Mouse (Mus musculus) cerebellum, adult 11-12 months (tissue): ENCODE data around the gene Bcl2a1d.
"Not testable (repeated sequence)": the region's sequence is repeated elsewhere in the genome, so short reads cannot be mapped to it uniquely, and the experiment has no call there.

Experiments
- DNase-seq: peaks from one replicate; pipeline ENCODE4 v3.0.0; 2022

Bcl2a1d gene

DNA sequence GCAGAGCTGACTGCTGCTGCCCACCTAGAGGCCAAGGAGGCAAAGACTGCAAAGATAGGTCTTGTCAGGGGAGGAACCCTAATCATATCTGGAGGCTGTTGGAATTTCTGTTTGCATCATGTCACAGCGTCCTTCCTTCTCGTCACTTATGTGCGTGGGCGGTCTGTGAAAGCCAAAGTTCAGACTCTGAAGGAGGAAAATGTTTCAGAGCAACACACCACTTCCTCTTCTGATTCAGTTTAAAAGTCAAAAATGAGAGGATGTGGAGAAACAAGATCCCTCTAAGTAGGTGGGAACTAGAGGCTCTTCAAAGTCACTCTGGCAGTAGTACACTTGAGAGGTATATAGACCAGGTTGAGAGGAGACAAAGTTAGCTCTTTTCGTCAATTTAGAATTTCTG is at the start of gene Bcl2a1d:
Bcl2a1d (minus strand) TSS at position 187 of the 400 bp plus-strand sequence.
- DNase-seq: not testable (repeated sequence)

DNA sequence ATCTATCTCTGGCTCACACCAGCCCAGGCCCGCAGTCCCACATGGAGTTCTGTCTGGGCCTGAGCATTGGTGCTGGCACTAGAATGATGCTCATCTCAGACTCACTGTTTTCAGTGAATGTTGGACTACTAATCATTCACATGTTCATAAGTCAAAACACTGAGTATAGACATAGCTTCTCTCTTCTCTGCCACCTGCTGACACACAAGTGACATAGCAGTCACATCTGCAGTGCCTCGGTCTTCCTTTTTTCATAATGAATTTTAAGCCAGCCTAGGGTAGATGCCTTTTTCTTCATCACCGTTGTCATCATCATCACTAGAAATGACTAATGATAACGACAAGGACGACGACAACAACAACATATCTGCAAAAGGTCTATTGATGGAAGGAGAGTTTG is 38.5 kb upstream of the Bcl2a1d start:
- not testable (repeated sequence) for DNase-seq

DNA sequence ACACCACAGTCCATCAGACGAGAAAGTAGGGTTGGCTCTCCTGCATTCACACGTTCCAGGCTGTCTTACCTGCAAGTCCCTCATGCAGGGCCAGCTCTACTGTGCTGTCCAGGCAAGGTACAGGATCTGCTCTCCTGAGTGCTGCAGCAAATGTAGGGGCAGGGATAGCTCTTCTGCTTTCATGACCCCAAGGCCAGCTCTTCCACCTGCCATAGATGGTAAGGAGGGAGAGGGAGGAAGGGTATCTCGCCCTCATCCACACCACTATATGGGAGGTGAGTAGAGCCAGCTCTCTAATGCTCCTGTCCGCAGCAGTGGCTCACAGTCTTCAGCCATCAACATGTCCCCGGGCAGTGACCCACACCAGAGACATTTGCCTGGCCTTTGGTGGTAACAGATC is 37.8 kb upstream of the Bcl2a1d start:
- DNase-seq: not testable (repeated sequence)

DNA sequence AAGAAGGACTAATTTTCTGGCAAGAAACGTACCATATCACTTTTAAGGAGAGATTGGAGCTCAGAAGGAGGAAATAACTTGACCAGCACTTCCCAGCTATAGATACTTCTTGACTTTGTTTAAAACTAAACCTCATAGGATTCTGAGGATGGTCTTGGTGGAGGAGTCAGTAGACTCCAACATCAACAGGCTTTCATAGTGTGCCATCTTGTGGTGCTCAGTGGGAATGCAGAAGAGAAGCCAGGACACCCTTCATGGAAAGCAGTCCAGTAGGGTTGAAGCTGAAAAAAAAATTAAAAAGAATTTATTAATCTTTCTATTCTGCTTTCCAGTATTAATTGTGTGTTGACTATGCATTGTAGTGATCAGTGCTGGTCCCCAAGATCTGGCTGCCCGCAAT is 15.0 kb upstream of the Bcl2a1d start:
- DNase-seq: not testable (repeated sequence)

DNA sequence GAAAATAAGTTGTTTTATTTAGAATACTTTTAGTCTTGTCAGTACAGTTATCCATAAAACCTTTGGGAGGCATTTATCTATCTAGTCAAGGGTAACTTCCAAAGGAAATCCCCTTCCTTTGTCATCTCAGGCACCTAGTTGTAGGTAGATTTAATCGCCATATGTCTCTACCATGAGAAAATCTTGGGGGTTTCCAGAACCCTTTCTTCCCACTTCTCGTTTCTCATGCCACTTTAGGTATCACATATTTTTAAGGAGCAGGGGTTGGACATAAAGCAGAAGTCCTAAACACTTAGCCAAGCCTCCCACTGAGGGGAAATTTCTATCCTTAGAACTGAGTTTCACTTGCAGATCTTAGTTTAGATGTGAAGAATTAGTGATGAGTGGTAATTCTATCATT is 14.3 kb upstream of the Bcl2a1d start:
- not testable (repeated sequence) for DNase-seq

DNA sequence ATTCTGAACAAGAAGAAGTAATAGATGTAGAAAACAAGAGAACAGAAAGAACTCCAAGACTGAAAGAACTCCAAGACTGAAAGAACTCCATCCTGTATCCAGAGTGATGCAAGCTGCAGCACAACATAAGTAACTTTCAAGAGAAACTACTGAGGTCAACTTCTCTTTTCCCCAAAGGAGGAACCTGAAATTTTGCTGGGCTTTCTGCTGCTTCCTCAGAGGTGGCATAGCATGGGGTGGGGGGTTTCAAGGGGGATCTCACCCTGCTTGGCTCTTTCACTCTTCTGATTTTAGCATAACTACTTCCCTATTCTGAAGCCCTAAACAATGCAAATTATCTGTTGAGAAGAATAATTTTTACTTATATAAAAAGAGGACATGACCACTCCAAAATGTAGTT is 3.6 kb upstream of the Bcl2a1d start:
- DNase-seq: not testable (repeated sequence)

DNA sequence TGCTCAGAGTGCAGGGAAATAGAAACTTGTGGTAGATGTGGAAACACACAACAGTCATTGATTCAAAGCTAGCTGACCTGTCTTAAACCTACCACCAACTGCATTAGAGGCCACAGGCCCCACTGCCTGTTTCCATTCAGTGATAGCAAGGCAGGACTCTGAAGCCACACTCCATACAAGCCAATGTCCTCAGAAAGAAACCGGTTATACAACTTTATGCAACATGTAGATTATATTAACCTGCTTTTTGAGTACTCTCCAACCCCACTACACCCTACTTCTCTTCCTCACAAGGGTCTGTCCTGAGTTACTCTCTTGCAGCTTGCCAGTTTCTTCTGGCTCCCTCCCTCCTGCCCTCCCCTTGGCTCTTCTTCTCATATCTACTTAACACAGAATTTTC is 1.5 kb upstream of the Bcl2a1d start:
- not testable (repeated sequence) for DNase-seq

DNA sequence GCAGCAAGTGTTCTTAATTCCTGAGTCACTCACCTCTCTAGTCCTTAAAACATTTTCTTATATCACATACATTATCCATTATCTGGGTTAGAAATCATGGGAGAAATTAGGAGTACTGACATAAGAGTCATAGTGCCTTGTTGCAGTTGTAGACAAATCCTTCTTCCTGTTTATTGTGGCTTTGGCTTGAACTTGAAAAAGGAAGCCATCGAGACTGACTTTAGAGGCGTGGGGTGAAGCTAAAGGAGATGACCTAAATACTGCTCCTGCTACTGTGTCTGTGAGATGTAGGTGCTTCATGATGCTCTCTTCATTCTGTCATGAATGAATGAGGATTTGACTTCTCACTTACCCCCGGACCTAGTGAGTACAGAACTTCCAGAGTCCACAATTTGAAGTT is 620 bp upstream of the Bcl2a1d start:
- DNase-seq: not testable (repeated sequence)

DNA sequence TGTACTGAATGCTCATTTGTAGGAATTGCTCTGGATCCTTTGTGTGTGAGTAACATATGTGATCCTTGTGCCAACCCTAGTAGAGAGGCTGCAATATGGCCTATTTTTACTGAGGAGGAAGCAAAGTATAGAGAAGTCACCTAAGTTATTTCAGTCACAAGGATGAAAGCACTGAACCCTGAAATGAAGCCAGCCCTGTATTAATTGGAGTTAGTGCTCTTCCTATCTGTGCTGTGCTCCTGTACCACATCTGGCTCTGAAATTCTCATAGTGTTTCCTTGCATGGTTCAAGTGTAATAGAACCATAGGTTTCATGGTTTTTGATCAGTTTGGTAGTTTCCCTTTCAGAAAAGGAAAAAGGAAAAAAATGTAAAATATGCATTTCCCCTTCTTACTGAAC is 3.4 kb downstream of the Bcl2a1d start:
- DNase-seq: not testable (repeated sequence)

DNA sequence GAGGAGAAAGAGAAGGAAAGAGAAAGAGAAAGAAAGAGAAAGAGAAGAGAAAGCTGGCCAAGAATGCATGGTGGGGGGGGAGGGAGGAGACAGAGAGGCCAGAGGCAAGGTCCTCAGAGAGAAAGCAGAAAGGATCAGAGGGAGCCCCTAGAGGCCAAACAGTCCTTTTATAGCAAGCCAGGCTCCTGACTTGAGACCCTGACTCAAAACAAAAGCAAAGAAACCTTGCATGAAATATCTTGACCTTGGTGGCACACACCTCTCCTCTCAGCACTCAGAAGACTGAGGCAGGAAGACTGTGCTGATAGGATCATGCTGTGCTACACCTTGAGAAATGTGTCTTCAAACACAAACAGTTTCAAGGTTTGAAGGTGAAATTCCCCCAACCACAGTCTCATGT is 10.1 kb downstream of the Bcl2a1d start:
- DNase-seq: not testable (repeated sequence)

DNA sequence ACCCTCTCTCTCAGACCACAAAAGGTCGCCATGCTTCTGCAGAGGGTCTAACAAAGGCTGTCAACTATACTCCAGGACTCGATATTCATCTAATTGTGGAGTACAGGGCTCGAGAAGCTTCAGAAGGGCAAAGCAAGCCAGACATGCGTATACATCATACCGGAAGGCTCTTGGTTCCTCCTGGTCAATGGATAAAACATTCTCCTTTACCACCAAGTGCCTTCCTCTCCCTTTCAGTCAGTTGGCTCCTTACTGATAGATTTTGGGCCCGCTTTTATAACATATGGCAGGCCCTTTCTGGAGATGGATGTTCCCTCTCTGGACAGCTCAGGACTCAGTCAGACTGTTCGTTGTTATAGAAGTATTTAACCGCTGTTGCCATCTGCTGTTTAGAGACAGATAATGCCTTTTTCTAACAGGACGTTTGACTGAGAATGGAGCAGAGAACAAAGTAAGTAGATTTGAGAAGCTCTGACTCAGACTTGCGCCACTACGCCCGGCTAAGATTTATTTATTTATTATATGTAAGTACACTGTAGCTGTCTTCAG is 11.7 kb downstream of the Bcl2a1d start, which contains the start of gene Mthfsl:
Mthfsl (minus strand) TSS at position 308 of the 549 bp plus-strand sequence.
- peak; percentile 46 for DNase-seq

DNA sequence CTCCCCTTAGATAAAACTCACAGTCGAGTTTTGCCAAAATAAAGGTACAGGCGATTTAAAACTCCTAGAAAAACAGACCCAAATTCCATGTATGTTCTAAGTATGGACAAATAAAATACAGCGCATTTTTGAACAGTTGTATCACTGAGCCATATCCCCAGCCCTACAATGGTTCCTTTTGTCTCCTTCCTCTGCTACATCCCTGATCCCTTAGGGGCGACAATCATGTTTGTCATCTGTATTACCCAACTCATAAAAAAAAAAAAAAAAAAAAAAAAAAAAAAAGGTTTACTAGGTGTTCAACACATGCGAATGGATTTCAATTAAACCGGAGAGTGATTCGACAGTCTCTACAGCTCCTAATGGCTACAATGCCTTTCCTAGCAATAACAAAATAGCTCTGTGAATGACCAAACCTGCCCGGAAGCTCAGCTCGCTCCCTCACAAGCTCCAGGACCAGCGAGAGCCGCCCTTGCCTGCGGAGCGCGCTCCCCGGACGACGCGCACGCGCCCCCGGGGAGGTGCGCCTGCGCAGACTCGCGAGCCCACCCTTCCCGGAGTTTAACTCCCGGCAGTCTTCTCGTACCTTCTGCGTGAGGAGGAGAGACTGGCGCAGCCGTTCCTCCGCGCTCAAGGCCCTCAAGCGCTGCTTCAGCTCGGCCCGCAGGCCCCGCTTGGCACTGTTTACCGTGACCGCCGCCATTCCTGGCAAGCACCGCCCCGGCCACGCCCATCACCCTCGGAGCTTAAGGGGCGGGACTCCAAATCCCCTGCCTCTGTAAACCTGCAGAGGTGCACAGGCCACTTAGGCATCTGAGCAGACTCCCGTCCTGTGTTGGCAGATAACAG is 12.4 kb downstream of the Bcl2a1d start:
- DNase-seq: peak; percentile 67

DNA sequence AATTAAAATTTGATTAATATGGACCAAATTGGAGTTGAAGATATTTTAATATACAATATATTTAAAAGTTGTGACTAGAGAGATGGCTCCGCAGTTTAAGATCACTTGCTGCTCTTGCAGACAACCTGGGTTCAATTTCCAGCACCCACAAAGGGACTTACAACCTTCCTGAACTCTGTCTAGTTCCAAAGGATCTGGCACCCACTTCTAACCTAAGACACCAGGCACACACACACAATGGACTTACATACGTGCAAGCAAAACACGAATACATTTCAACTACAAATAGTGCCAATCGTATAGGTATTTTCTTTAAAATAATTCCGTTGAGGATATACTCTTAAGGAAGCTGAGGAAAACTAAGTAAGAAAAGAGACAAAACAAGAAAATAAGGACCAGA is 13.1 kb downstream of the Bcl2a1d start:
- DNase-seq: peak; percentile 28

DNA sequence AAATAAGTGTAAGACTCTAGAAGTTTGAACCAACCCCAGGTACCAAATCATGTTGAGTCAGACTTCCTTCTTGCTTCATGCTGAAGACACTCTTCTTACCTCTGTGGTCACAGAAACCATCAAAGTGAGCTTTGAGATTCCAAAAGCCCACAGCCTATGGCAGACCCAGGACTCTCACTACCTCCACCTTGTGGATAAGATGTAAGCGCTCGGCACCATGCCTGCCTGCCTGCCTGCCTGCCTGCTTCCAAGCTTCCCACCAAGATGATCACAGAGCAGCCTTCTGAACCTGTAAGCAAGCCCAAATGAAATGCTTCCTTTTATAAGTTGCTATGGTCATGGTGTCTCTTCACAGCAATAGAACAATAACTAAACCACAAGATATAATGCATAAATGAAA is 13.6 kb downstream of the Bcl2a1d start:
- DNase-seq: peak; percentile 67

DNA sequence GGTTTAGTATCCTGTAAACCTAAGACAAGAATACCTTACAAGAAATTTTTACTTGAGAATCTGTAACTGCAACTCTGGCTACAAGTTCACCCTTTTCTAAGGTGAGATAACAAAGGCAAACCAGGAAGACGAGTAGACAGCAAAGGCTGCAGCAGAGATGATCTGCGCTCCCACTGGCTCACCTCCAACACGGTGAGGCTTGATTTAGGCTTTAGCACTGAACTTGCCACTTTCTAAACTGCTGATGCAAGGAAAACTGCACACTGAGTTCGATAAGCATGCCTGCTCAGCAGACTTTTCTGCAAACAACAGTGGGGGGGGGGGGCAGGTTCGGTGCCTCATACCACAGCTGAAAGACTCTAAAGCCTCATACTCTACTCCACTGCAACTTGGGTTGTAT is 17.2 kb downstream of the Bcl2a1d start:
- not testable (repeated sequence) for DNase-seq

DNA sequence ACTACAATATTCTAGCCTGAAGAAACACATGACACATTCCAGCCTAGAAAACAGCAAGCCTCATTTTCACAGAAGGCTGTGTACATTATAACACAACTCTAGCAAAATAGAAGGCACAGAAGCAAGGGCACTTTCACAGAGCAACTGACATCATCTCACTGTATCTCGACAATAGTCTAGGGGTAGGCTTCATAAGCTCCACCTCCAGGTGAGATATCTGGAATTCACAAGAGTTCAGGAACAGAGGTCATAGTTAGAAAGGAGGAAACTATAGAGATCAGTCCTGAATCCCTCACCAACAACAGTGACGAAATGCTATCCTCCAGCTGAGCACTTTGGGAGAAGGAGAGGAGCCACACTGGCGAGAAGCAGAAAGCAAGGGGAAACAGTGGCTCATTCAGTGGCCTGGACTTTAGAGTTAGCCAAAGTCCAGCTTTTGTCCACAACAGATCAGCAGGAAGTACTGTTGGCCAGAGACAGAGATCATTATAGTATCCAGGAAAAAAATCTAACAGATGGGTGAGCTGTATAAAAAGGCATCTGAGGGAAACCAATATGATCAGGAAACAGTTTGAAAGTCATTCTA is 19.5 kb downstream of the Bcl2a1d start:
- DNase-seq: not testable (repeated sequence)

DNA sequence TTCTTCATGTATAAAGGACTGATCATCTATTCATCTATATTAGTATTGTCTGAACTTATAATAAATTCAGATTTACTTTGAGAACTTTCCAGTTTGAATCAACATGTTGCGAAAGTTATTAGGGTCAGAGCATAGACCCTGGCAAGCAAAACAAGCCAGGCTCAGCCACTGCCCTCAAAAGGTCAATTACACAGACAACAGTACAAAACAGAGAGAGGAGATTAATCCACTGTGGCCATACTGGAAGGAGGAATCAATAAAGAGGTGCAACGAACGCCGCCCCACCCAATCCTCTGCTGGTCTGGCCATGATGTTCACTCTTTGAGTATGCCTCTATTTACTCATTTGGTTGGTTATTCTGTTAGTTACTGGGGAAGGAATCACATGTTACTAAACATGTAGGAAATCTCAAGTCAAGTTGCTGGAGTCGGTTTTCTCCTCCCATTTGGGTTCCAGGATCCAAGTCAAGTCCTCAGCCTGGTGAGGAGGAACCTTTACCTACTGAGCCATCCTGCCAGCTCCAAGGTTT is 20.7 kb downstream of the Bcl2a1d start:
- DNase-seq: not testable (repeated sequence)

DNA sequence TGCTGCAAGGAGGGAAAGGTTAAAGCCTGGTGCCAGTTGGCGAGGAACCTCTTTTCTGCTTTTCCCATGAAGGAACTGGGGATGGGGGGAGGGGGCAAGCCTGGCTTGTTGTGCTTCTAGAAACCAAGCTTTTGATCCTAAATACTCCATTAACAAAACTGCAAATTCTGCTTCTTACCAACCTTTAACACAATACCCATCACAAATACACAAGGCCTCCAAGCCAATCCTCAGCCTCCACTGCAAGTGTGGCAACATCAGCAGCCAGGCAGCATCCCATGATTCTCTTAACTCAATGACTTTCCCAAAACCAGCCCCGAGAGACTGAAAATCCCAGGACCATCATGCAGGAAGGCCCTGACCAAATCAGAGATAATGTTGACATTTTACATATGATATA is 21.3 kb downstream of the Bcl2a1d start:
- not testable (repeated sequence) for DNase-seq

DNA sequence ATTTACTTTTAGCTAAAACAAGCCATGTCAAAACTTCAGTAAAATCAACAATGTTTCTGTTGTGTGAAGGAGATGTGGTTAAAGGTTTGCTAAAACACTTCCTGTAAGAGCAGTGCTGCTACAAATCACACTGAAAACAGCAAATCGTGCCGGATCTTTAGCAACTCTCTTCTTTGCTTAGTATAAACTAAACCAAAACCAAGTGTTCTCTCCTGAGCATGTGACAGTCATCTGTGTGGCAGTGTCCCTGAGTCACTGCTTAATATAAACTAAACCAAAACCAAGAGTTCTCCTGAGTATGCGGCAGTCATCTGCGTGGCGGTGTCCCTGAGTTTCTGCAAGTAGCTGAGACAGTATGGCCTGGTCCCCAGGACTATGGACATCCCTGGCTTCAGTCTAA is 21.9 kb downstream of the Bcl2a1d start:
- not testable (repeated sequence) for DNase-seq

DNA sequence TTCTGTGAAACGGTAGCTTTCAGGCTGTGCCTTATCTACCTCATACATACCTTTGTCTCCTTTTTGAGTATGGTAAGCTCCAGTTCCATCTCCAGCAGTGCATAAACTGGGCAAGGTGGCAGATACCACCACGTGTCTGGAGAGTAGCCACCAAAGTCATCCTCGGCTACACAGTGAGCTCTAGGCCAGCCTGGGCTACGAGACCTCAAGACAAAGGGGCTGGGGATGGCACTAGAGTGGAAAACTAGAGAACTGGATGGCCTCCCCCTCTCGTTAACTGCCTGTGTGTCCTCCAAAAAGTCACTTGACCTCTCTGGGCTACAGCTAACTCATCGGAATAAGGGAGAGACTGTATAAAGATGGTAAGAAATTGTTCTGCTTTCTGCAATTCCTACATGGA is 22.4 kb downstream of the Bcl2a1d start:
- no peak for DNase-seq

DNA sequence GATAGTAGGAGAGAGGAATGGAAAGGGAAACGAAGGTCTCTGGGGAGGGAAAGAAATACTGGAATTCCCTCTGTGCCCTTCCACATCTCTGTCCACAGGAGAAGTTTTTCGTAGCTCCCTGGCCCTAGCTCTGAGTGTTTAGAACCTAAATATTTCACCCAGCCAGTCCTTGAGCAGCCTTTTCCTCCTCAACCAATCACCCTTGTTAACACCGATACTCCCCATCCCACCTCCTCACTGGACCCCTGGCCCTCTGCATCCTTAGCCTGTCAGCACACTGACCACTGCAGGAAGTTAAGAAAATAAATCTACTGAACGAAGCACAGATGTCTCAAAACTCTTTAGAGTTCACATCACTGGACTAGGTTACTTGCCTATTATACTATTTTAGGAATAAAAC is 25.0 kb downstream of the Bcl2a1d start:
- DNase-seq: no peak

DNA sequence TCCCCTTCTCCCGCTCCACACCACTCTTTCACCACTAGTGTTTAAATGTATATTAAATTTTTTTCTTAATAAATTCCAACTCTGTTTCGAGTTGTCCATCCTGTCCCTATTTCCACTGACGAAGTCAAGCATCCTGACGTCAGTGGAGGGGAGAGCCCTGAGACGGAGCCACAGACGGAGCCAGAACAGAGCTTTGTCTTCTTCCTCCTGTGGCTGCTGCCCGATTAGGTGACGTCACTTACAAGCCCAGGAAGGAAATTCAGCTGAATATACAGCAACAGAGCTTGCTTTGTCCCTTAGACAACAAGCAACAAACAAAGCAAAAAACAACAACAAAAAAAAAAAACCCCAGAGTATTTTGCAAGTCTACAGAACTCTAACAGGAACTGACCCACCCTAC is 26.6 kb downstream of the Bcl2a1d start:
- DNase-seq: not testable (repeated sequence)

DNA sequence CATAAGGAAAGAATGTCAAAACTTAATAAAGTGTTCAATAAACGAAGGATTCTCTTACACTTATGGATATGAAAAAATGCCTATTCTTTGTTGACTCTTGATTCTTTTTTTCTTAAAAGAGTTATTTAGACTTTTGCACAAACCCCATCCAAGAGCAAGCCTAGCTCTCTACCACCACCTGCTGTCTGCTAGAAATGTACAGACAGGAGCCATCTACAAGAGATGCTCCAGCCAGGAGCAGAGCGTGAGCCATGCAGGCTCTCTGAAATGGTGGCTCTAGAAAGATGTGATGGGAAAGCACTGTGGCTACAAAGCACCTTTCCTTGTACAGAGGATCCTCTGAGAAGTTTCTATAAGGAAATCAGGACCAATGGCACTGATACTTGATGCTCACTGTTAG is 33.0 kb downstream of the Bcl2a1d start:
- DNase-seq: not testable (repeated sequence)

DNA sequence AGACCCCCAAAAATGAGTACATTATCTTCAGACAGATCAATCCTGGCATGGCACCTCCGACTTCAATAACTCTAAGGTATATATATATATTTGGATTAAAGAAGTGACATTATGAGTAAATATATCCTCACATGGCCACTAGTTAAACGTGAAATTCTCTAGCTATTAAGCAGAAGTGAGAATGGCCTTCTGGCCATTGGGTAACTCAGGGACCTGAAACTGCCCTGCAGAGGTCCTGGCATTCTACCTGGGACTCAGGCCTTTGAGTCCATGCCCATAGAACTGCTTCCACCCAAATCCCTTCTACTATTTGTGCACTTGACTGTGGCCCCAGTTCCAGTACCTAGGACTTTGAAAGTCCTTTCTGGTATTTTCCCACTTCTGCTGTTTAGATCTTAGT is 40.4 kb downstream of the Bcl2a1d start:
- DNase-seq: not testable (repeated sequence)
